Mouse (Mus musculus) urinary bladder, postnatal 14 days (tissue): ENCODE results near the gene Atp5s.

Source experiments
- DNase-seq: peaks from one replicate; pipeline ENCODE4 v3.0.0; 2021; ENCODE audit warnings: low spot score

Atp5s gene

DNA sequence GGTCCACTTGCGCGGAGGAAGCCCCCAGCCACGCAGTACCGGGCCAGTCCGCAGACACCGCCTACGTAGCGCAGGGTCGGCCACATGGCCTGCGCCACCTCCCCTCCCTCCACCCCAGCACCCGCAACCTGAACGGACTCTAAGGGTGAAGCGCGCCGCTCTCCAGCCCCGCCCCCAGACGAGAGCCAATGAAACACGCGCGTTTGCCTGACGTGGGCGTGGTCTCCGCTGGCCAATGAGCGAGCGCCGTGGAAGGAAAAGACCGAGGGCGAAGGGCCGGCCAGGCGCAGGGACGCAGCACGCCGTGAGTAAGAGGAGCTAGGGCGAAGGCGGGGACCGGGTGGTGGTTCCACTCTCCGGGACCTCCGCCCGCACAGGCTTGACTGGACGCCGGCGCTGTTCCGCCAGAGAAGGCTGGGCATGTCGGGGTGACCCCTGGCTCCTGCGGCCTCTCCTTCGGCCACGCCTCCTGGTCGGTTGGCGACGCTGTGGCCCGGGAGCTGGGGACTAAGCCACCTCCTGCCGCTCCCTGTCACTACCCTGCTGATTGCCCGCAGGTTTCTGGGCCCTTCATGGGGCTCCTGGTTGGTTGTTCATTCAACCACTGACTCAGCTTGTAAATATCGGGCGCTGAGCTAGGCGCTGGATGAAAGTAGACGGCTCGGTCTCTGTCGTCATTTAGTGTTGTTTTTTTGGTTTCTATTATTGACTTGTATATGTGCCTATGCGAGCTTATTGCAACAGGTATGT, at the start of gene Atp5s, which contains the start of gene L2hgdh:
Gene Atp5s (plus strand): TSS at position 240 of the 750 bp plus-strand sequence.
Gene L2hgdh (minus strand): TSS at position 163 of the 750 bp plus-strand sequence.
- DNase-seq: peak; percentile 98

- DNase-seq: no peak
Observed at GRCm38 (mm10) chr12:69676157-69676556, 48.6 kb upstream of the Atp5s start.

- DNase-seq: peak; percentile 34
Observed at GRCm38 (mm10) chr12:69680635-69681565, 43.9 kb upstream of the Atp5s start.

DNA sequence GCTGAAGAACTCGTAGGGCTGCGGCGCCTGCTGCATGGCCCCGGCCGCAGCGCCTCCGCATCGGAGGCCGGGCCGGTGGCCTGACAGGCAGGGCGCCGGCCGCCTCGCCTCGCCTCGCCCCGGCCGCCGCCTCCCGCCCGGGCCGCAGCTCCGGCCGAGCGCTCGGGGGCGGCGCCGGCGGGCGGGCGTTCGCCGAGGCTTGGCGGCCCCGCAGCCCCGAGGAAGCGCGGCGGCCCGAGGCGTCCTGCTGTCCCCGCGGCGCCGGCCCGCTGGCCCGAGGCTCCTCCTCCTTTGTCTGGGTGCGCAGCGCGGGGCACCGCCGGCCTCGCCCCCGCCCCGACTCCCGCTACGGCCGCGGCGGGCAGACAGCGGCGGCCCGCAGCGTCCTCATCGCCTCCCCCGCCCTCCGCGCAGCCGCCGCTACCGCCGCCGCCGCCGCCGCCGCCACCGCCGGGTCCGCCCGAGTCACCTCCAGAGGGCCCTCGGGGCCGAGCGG, 43.1 kb upstream of the Atp5s start, which contains the start of gene Sos2:
Gene Sos2 (minus strand): TSS at position 287 of the 496 bp plus-strand sequence.
- DNase-seq: peak; percentile 54

DNA sequence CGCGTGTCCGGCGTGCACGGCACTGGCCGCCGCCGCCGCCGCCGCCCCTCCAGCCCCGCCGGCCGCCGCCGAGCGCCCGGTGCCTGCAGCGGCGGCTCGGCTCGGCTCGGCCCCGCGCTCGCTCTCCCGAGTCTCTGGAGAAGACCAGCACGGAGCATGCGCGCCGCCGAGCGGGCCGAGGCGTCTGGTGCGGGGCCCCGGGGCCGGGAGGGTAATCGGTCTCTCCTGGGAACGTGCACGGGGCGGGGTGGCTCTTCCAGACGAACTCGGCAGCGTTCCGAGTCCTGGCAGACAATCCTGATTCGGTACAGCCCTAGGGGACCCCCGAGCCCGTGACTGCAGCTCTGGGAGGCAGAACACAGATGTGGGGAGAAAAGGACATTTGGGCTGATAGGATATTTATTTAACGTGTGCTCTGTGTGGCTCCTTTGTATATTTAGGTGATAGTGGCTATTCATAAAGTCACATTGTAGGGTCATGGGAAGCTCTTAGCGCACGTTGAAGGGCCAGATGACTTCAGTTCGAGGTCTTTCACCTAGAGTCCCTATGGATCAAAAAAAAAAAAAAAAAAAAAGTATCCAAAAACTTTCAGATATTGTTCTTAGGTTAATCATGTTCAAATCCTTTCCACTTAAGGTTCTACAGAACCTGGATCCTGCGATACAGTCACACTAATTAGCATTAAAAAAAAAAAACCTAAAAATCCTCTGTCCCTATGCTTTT, 42.5 kb upstream of the Atp5s start:
- peak; percentile 84 for DNase-seq

DNA sequence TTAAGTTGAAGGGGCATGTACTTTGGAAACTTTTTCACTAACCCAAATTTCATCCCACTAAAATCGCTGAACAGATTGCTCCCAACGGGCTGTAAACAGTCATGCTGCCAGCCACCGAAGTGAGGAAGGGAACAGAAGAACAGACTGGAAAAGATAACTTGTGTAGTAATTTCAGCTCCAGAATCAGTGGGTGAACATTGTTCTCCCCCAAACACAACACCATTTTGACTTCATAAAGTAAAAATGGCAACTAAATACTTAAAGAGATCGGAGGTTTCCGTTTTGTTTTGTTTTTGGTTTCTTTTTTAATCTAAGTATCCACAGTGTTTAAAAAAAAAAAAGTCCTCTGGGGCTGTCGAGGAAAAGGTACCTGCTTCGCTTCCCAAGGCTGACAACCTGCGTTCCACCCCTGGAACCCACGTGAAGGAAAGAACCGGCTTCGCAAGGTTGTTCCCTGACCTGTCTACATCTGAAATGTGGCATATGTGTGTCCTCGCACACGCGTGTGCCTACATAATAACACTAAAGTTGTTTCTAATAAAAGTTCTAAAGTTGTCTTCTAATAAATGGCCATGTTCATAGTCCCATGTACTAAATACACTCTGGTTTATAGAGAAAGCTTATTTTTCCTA, 41.8 kb upstream of the Atp5s start:
- DNase-seq: peak; percentile 21

DNA sequence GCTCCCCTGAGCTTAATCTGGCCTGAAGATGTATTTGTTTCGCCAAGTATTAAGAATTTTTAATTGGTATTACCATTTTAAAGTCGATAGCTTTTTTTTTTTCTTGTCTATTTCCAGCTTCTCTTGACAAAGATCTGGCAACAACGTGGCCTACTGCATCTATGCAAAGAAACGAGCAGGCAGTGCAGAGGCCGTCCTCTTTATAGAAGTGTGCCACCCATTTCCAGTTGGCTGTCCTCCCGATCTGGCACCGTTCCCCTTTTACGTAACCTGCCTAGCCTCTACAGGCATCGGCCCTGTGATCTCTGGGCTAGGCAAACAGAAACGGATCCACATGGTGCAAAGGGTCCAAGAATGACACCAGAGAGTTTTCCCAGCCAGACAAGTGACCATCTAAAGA, 41.2 kb upstream of the Atp5s start:
- DNase-seq: peak; percentile 87

DNA sequence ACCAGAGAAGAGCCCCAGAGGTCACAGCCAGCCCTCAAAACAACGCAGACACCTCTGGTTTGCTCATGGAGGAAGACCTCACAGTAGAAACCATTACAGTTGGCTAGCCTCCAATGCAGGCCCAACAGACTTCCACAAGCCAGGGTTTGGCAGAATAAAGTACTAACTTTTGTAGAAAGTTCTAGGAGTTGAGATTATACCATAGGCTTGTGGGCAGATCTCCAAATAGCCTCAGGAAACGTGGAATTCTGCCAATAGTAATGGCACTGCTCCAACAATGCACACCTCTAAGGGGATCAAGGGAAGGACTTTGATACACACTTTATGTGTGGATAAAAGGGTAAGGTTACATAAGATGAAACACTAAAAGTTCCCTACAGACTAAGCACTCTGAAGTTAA, 36.4 kb upstream of the Atp5s start:
- no peak for DNase-seq

DNA sequence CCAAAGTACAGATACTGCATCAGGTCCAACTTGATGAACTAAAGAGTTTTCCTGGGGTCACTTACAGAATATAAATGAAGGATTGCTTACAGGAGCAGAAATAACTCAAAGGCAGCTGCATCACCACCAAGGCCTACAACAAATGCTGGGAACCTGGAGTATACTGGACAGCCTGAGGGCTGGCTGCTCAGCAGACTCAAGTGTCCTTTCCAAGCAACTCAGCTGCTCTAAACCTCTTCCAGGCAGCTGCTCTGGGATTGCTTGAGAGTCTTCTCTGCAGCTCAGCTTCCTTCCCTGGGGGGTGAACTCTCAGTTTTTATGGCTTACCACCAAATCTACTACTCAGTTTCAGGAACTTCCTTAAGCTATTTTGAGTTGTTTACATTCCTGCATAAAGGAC, 35.7 kb upstream of the Atp5s start:
- DNase-seq: no peak

GRCm38 (mm10) chr12:69690714-69691113, 34.0 kb upstream of the Atp5s start:
- no peak for DNase-seq

- no peak for DNase-seq
Observed at GRCm38 (mm10) chr12:69693471-69693870, 31.3 kb upstream of the Atp5s start.

GRCm38 (mm10) chr12:69696746-69697145, 28.0 kb upstream of the Atp5s start:
- peak; percentile 59 for DNase-seq

DNA sequence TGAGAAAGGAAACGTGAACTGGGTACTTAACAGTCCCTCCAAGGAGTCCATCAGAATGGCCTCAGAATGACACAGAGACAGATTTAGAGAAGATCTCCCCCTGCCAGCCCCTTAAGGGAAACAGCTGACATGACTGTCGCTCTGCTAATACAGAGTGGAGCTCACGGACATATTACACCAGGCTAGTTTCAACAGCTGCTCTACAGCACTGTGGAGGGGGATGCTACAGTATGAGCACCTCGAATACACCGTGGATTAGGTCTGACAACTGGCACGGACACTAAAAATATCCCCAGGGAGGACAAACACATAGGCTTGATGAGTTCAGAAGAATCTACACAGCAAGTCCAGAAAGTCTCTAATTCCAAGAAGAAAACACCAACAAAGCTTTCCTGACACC, 26.4 kb upstream of the Atp5s start:
- no peak for DNase-seq

DNA sequence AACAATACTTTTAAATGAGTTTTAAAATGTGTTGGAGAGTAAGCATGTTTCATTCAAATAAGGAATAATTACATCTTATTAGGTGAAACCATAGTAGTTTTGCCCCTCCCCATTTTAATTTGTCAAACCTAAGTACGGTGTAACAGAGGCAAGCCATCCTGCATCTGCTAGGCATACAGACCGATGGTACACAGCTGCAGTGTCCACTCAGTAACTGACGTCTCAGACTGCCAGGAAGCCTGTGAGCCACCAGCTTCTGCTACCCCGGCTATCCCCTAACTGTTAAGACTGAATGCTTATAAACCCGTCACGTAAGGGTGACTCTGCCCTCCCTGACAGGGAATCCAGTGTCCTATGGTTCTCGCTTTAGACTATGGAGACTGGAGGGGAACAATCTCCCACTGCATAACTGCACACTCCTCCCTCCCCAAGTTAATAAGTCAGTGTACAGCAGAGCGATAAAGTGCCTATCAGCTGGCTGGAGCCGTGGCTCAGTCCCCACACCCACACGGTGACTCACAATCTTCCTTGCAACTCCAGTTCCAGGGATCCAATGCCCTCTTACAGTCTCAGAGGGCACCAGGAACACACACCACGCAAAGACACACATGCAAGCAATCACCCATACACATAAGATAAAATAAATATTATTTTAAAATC, 19.8 kb upstream of the Atp5s start:
- DNase-seq: no peak

GRCm38 (mm10) chr12:69713628-69714027, 11.1 kb upstream of the Atp5s start:
- no peak for DNase-seq

GRCm38 (mm10) chr12:69722857-69723256, 1.9 kb upstream of the Atp5s start:
- DNase-seq: no peak

GRCm38 (mm10) chr12:69723376-69723775, 1.4 kb upstream of the Atp5s start:
- no peak for DNase-seq

GRCm38 (mm10) chr12:69724018-69724710, 586 bp upstream of the Atp5s start:
- DNase-seq: no peak

- DNase-seq: no peak
Observed at GRCm38 (mm10) chr12:69729246-69729645, 4.5 kb downstream of the Atp5s start.

GRCm38 (mm10) chr12:69730306-69730705, 5.6 kb downstream of the Atp5s start:
- no peak for DNase-seq
